Mouse (Mus musculus): ENCODE measurements around the gene Helt. TPM values are rescaled to one million over a fixed set of nuclear protein-coding genes. Genes with fewer than 3 reads are reported as not detected.

Helt gene
- not detected in 2 replicates for polyA plus RNA-seq (2012; rRNA removed)

GRCm38 (mm10) chr8:46294181-46294892 lies at the start of gene Helt:
Gene Helt, minus strand, starts transcription at chr8:46294671.
- under 1% methylated on average over 50 of the region's 50 CpGs for WGBS
- DNase-seq (ENCODE audit: low read depth, low spot score), result no peak

GRCm38 (mm10) chr8:46342272-46342671 lies 47.8 kb upstream of the Helt start:
- DNase-seq (ENCODE audit: low read depth, low spot score), result no peak

GRCm38 (mm10) chr8:46340381-46341273 lies 46.2 kb upstream of the Helt start:
- DNase-seq (ENCODE audit: low read depth, low spot score), result no peak
- 30% methylated on average over 14 of the region's 14 CpGs for WGBS

More at GRCm38 (mm10) chr8:46342272-46342671, 47.8 kb upstream of the Helt start:
- 80% methylated on average over 13 of the region's 13 CpGs for WGBS

GRCm38 (mm10) chr8:46339317-46339716 lies 44.8 kb upstream of the Helt start:
- DNase-seq (ENCODE audit: low read depth, low spot score), result no peak
- 32% methylated on average over 5 of the region's 5 CpGs for WGBS

- 85% methylated on average over 8 of the region's 8 CpGs for WGBS
- DNase-seq (ENCODE audit: low read depth, low spot score), result no peak
Measured at GRCm38 (mm10) chr8:46336351-46336750, 41.9 kb upstream of the Helt start.

- WGBS, result 66% methylated on average over 7 of the region's 7 CpGs
- peak; percentile 53 for DNase-seq (ENCODE audit: low read depth, low spot score)
Measured at GRCm38 (mm10) chr8:46332389-46333061, 38.1 kb upstream of the Helt start.

- no peak for DNase-seq (ENCODE audit: low read depth, low spot score)
- WGBS, result 27% methylated on average over 5 of the region's 5 CpGs
Measured at GRCm38 (mm10) chr8:46331801-46332200, 37.3 kb upstream of the Helt start.

GRCm38 (mm10) chr8:46329396-46329795 lies 34.9 kb upstream of the Helt start:
- WGBS, result 61% methylated on average over 4 of the region's 4 CpGs
- DNase-seq (ENCODE audit: low read depth, low spot score), result no peak

- WGBS, result 85% methylated on average over 7 of the region's 7 CpGs
- no peak for DNase-seq (ENCODE audit: low read depth, low spot score)
Measured at GRCm38 (mm10) chr8:46327284-46327683, 32.8 kb upstream of the Helt start.

GRCm38 (mm10) chr8:46326715-46327114 lies 32.2 kb upstream of the Helt start:
- DNase-seq (ENCODE audit: low read depth, low spot score), result no peak
- 86% methylated on average over 5 of the region's 5 CpGs for WGBS

GRCm38 (mm10) chr8:46324676-46325075 lies 30.2 kb upstream of the Helt start:
- 58% methylated on average over 5 of the region's 5 CpGs for WGBS

GRCm38 (mm10) chr8:46323672-46324191 lies 29.3 kb upstream of the Helt start:
- 25% methylated on average over 5 of the region's 5 CpGs for WGBS
- no peak for DNase-seq (ENCODE audit: low read depth, low spot score)

More at GRCm38 (mm10) chr8:46324676-46325075, 30.2 kb upstream of the Helt start:
- DNase-seq (ENCODE audit: low read depth, low spot score), result no peak

- DNase-seq (ENCODE audit: low read depth, low spot score), result no peak
- WGBS, result 49% methylated on average over 2 of the region's 2 CpGs
Measured at GRCm38 (mm10) chr8:46322833-46323232, 28.4 kb upstream of the Helt start.

GRCm38 (mm10) chr8:46322421-46322820 lies 27.9 kb upstream of the Helt start:
- no peak for DNase-seq (ENCODE audit: low read depth, low spot score)
- WGBS, result 96% methylated on average over 4 of the region's 4 CpGs

- WGBS, result 92% methylated on average over 5 of the region's 5 CpGs
- DNase-seq (ENCODE audit: low read depth, low spot score), result no peak
Measured at GRCm38 (mm10) chr8:46318802-46319201, 24.3 kb upstream of the Helt start.

- 75% methylated on average over 7 of the region's 7 CpGs for WGBS
- DNase-seq (ENCODE audit: low read depth, low spot score), result no peak
Measured at GRCm38 (mm10) chr8:46317161-46317560, 22.7 kb upstream of the Helt start.

- DNase-seq (ENCODE audit: low read depth, low spot score), result no peak
- WGBS, result 86% methylated on average over 3 of the region's 3 CpGs
Measured at GRCm38 (mm10) chr8:46313798-46314197, 19.3 kb upstream of the Helt start.

- 5% methylated on average over 10 of the region's 10 CpGs for WGBS
- DNase-seq (ENCODE audit: low read depth, low spot score), result peak; percentile 88
Measured at GRCm38 (mm10) chr8:46311159-46311558, 16.7 kb upstream of the Helt start.

GRCm38 (mm10) chr8:46308189-46308588 lies 13.7 kb upstream of the Helt start:
- 80% methylated on average over 2 of the region's 2 CpGs for WGBS
- DNase-seq (ENCODE audit: low read depth, low spot score), result no peak
